Comparison of ENCODE assay signal across 9 mouse cellular contexts in genomic region chr5:16237972-16238371, GRCm38 (mm10).
DNase-seq lines count a peak whose midpoint lies in the region; ATAC-seq lines count a peak whose summit lies in the region.
"Had no signal": no experiment of that assay in that cellular context is flagged by ENCODE, and none has a peak within 500 bp of the region (broad histone marks: within the 10 kb centered on the region; RNA-seq: fewer than 3 reads in every experiment).

No protein-coding gene starts in this region.

- no peak overlapping the region for H3K4me3 ChIP-seq in heart, embryonic 10.5 days
- H3K4me3 ChIP-seq in forebrain, embryonic 12.5 days (replicated peaks), result no peak overlapping the region
- H3K4me3 ChIP-seq in hindbrain, embryonic 10.5 days, result no peak overlapping the region

- H3K4me1 ChIP-seq in heart, embryonic 10.5 days, result no peaks in the 10 kb centered on the region
- H3K4me1 ChIP-seq in forebrain, embryonic 12.5 days, result peaks cover 22% of the 10 kb centered on the region
- H3K4me1 ChIP-seq in hindbrain, embryonic 10.5 days (replicated peaks), result 0 out of 2 replicates have a peak, but pooled peaks cover 3% of the 10 kb centered on the region

- no peaks in the 10 kb centered on the region for H3K36me3 ChIP-seq in heart, embryonic 10.5 days
- H3K36me3 ChIP-seq in forebrain, embryonic 12.5 days (replicated peaks), result no peaks in the 10 kb centered on the region
- no peaks in the 10 kb centered on the region for H3K36me3 ChIP-seq in hindbrain, embryonic 10.5 days

- H3K27me3 ChIP-seq in heart, embryonic 10.5 days (ENCODE audit: insufficient read depth, poor library complexity, severe bottlenecking), result no peaks in the 10 kb centered on the region
- H3K27me3 ChIP-seq in forebrain, embryonic 12.5 days, result no peaks in the 10 kb centered on the region
- H3K27me3 ChIP-seq in hindbrain, embryonic 10.5 days (ENCODE audit: insufficient read depth, poor library complexity, severe bottlenecking), result no peaks in the 10 kb centered on the region
- H3K27me3 ChIP-seq: CH12.LX had no signal

- peak; percentile 98 for DNase-seq in heart, adult 11 months
- DNase-seq in heart, embryonic 10.5 days (ENCODE audit: low spot score), result no peak
- DNase-seq in hindbrain, embryonic 10.5 days (ENCODE audit: low spot score), result peak; percentile 5
- DNase-seq in lung, postnatal 36 days, result peak; percentile 63
- peak; percentile 43 to 58 for DNase-seq in urinary bladder, postnatal 4 days (ENCODE audit: low spot score in 2 of 2)
- DNase-seq in layer of hippocampus, postnatal 10 days (ENCODE audit: low spot score in 2 of 2), result no peak
- no peak for DNase-seq in frontal cortex, postnatal 14 days (ENCODE audit: low spot score in 2 of 2)

- H3K9ac ChIP-seq in forebrain, embryonic 12.5 days, result no peak overlapping the region

- ATAC-seq in forebrain, embryonic 12.5 days (ENCODE audit: low FRiP score), result peak; percentile 83

- WGBS in heart, embryonic 10.5 days, result 66% methylated on average over 5 of the region's 5 CpGs
- 32% methylated on average over 5 of the region's 5 CpGs for WGBS in forebrain, embryonic 12.5 days
- 73% methylated on average over 5 of the region's 5 CpGs for WGBS in hindbrain, embryonic 10.5 days

- no peak overlapping the region for H3K4me2 ChIP-seq in forebrain, embryonic 12.5 days

- no peaks in the 10 kb centered on the region for H3K9me3 ChIP-seq in heart, embryonic 10.5 days
- no peaks in the 10 kb centered on the region for H3K9me3 ChIP-seq in forebrain, embryonic 12.5 days
- H3K9me3 ChIP-seq in hindbrain, embryonic 10.5 days, result no peaks in the 10 kb centered on the region

- H3K27ac ChIP-seq in heart, embryonic 10.5 days, result no peak overlapping the region
- H3K27ac ChIP-seq in forebrain, embryonic 12.5 days, result no peak overlapping the region; the same call in 1 of the 2 replicates
- H3K27ac ChIP-seq in hindbrain, embryonic 10.5 days, result no peak overlapping the region

Comparison
In these comparisons a context has a peak if more than half of its experiments do, and no peak if none do; other contexts are left out.
1. DNase-seq: peak in heart, adult 11 months (single experiment), hindbrain, embryonic 10.5 days (single experiment), lung, postnatal 36 days (single experiment) and urinary bladder, postnatal 4 days (2 of 2); none in heart, embryonic 10.5 days (single experiment), layer of hippocampus, postnatal 10 days (0 of 2) and frontal cortex, postnatal 14 days (0 of 2).